Mouse (Mus musculus) retina, embryonic 14.5 days (tissue): Measurements from ENCODE around the gene Cct5.

Source experiments
- DNase-seq: peaks from one replicate; pipeline ENCODE4 v3.0.0-alpha.2; 2015; ENCODE audit warnings: low spot score

Gene Cct5

GRCm38 (mm10) chr15:31601646-31602374, at the start of gene Cct5, which contains the start of gene Fam173b:
Gene Cct5 (minus strand): TSS chr15:31601804.
Gene Fam173b (plus strand): TSS chr15:31601852.
- DNase-seq: peak; percentile 100

- no peak for DNase-seq
Measured at GRCm38 (mm10) chr15:31650821-31651220, 49.2 kb upstream of the Cct5 start.

GRCm38 (mm10) chr15:31649691-31650090, 48.1 kb upstream of the Cct5 start:
- no peak for DNase-seq

- DNase-seq: no peak
Measured at GRCm38 (mm10) chr15:31647851-31648569, 46.4 kb upstream of the Cct5 start.

- DNase-seq: no peak
Measured at GRCm38 (mm10) chr15:31647225-31647624, 45.6 kb upstream of the Cct5 start.

- no peak for DNase-seq
Measured at GRCm38 (mm10) chr15:31636091-31636595, 34.5 kb upstream of the Cct5 start.

GRCm38 (mm10) chr15:31634582-31634981, 33.0 kb upstream of the Cct5 start:
- no peak for DNase-seq

GRCm38 (mm10) chr15:31632478-31632877, 30.9 kb upstream of the Cct5 start:
- DNase-seq: no peak

GRCm38 (mm10) chr15:31631396-31631858, 29.8 kb upstream of the Cct5 start:
- DNase-seq: no peak

GRCm38 (mm10) chr15:31629556-31629955, 28.0 kb upstream of the Cct5 start:
- no peak for DNase-seq

GRCm38 (mm10) chr15:31628180-31628579, 26.6 kb upstream of the Cct5 start:
- DNase-seq: no peak

- DNase-seq: peak; percentile 7
Measured at GRCm38 (mm10) chr15:31627277-31628154, 25.9 kb upstream of the Cct5 start.

- peak; percentile 13 for DNase-seq
Measured at GRCm38 (mm10) chr15:31619521-31619920, 17.9 kb upstream of the Cct5 start.

GRCm38 (mm10) chr15:31617261-31617660, 15.7 kb upstream of the Cct5 start:
- no peak for DNase-seq

- no peak for DNase-seq
Measured at GRCm38 (mm10) chr15:31614666-31615065, 13.1 kb upstream of the Cct5 start.

GRCm38 (mm10) chr15:31613826-31614453, 12.3 kb upstream of the Cct5 start:
- no peak for DNase-seq

- no peak for DNase-seq
Measured at GRCm38 (mm10) chr15:31611976-31612375, 10.4 kb upstream of the Cct5 start.

GRCm38 (mm10) chr15:31611027-31611426, 9.4 kb upstream of the Cct5 start:
- DNase-seq: peak; percentile 61

GRCm38 (mm10) chr15:31606821-31607220, 5.2 kb upstream of the Cct5 start:
- DNase-seq: no peak

- no peak for DNase-seq
Measured at GRCm38 (mm10) chr15:31603113-31603512, 1.5 kb upstream of the Cct5 start.

- DNase-seq: peak; percentile 76
Measured at GRCm38 (mm10) chr15:31602426-31602825, 822 bp upstream of the Cct5 start.

GRCm38 (mm10) chr15:31601279-31601645, 342 bp downstream of the Cct5 start:
- no peak for DNase-seq
